Mouse (Mus musculus) frontal cortex, postnatal 25 days (tissue): ENCODE measurements around the gene Pdrg1.

Experiments used
- DNase-seq, 2 experiments: peaks; one replicate each; pipeline ENCODE4 v3.0.0; 2022; ENCODE audit warnings: low spot score in 2 of 2

The Pdrg1 gene

GRCm38 (mm10) chr2:153014758-153015593, at the start of gene Pdrg1:
Gene Pdrg1, minus strand, starts transcription at chr2:153015427.
- DNase-seq, result peak; percentile 93 to 95

- no peak for DNase-seq
Observed at GRCm38 (mm10) chr2:153064190-153064970, 49.2 kb upstream of the Pdrg1 start.

DNA sequence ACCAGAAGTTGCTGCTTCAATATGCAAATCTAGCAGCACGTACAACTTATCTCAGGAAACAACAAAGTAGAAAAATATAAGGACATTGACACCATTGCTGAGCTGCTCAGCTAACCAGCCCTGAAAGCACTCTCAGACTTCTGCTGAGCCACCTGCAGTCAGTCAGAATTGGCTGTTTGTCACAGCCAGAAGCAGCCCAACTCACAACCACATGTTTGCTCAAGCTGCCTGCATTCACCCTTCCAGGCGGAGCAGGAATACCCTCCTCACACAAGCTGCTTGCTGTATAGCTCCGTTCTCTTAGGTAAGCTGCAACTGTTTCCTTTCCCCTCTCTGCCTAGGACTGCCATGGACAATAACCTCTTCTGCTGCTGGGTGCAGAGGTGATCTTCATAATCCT, 48.2 kb upstream of the Pdrg1 start:
- no peak for DNase-seq

GRCm38 (mm10) chr2:153060216-153060615, 45.0 kb upstream of the Pdrg1 start:
- DNase-seq, result no peak

DNA sequence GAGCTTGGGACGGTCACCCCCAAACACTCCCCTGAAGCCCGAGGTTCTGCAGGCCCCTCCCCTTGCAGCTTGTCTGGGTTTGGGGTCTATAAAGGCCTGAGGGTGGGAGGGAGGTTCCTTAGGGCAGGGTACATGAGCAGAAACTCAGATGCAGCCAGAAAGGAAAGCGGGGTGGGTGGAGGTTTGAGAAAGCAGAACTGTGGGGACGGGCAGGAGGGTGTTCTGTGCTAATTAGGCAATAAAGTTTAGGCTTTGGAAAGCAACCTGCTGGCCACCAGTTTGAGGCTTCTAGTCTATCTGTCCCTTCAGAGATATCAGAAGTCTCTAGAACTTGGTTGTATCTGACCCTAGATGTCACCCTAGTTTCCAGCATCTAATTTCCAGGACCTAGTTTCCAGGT, 43.1 kb upstream of the Pdrg1 start:
- no peak for DNase-seq

DNA sequence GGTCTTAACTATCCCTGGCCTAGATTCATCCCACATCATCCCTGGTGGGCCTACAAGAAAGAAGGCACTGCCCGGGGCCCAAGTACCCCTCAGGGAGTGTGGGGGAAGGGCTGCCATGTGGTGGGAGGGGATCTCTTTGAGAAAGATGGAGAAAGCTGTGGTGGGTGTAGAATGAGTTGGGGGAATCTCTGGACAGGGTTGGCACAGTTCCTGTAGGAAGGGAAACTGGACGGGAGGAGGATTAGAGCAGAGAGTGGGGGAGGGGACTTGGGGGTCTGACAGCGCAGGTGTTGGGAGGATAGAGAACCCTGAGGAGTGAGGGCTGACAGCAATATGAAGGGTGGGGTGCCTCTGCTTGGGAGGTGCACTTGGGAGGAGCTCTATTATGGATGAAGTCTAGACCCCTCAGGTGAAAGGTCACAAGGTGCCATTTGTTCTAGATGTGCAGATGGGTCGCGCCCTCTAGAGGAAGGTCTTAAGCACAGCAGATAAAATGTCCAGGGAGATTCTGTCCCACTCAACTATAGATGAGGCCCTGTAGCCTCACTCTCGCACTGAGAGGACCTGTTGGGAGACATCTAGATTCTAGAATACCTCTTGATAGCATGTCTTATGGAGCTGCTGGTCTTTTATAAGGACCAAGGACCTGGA, 40.2 kb upstream of the Pdrg1 start:
- no peak for DNase-seq

- no peak for DNase-seq
Observed at GRCm38 (mm10) chr2:153053896-153054295, 38.7 kb upstream of the Pdrg1 start.

- no peak for DNase-seq
Observed at GRCm38 (mm10) chr2:153052700-153053351, 37.6 kb upstream of the Pdrg1 start.

DNA sequence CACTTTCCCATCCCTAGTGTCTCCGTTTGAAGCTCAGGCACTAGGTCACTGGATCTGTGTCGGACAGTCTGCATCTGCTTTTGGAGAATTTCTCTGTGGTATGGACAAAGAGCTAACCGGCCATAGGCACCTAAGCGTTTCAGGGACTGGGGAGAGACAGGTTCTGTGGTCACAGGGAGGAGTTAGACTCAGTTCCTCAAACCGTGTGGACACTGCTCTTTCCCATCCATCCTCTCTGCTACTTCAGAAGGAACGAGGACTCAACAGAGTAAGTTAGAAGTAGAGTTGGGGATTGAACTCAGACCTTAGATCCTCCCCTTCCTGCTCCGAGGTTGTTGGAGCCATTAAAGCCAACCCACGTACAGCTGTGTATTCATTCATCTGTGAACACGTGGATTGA, 36.3 kb upstream of the Pdrg1 start:
- no peak for DNase-seq

DNA sequence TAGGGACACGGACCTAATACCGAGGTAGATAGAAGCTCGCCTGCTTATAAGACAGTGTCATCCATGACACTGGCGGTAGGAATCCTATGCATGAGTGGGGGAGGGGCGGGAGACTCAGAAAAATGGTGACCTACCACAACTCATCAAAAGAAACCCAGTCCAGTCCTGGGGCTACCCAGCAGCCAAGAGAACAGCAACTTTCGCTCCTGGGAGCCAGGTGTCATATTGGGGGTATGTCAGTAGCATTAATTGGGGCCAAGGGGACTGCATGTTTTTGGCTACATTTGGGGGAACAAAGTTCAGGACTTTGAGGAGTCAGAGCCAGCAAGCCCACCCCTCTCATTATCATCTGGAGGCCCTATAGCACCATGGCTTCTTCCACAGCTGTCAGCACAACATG, 35.9 kb upstream of the Pdrg1 start:
- DNase-seq, result no peak

GRCm38 (mm10) chr2:153049997-153050358, 34.8 kb upstream of the Pdrg1 start:
- DNase-seq, result no peak

DNA sequence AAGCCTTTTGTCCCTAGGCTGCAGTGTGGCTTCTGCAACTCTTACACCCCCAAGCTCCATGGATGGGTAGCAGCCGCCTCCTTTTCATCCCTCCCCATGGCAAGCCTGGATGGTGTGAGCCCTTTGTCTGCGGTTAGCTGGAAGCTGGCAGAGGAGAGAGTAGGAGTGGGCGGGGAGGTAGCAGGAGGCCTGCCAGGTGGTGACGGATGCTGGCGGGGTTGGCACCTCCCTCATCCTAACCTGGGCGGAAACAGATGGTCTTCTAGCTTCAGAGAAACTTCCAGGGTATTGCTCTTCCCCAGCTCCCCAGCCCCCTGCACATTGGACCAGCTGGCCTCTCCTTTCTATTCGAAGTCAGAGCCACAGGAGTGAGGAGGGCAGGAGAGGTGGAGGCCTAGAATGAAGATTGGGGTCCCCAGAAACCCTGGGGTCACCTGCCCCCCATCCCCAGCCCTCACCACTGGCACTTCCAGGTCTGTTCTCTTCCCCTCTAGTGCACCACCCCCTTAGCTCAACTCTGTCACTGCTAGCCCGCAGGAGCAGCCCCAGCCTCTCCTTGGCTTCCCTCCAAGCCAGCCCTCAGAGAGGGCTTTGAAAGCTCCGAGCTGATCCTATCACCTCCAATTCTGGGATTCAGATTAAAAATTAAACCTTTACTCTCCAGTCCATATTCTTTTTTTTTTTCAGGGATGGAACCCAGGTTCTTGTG, 34.2 kb upstream of the Pdrg1 start:
- DNase-seq, result peak in 1 of 2 experiments; percentile 34

GRCm38 (mm10) chr2:153047828-153048465, 32.7 kb upstream of the Pdrg1 start:
- DNase-seq, result peak; percentile 47 to 57

- peak; percentile 25 to 42 for DNase-seq
Observed at GRCm38 (mm10) chr2:153045884-153046299, 30.7 kb upstream of the Pdrg1 start.

DNA sequence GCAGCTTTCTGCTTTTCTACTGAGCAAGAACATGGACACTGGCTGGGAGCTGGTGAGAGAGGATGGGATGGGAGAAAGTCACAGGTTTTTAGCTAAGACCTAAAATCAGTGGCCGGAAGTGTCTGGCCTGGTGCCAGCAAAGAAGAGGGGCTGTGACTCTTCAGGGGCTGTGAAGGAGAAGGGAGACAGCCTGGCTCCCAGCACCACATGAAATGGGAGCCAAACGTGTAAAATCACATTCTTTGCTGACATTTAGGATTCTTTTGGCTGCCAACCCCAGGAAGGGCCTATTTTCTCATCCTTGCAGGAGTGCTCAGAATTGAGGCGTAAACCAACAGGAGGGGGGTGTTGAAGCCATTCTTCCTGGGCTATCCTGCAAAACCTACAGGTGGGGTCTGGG, 28.7 kb upstream of the Pdrg1 start:
- DNase-seq, result no peak

GRCm38 (mm10) chr2:153036690-153037089, 21.5 kb upstream of the Pdrg1 start:
- no peak for DNase-seq

DNA sequence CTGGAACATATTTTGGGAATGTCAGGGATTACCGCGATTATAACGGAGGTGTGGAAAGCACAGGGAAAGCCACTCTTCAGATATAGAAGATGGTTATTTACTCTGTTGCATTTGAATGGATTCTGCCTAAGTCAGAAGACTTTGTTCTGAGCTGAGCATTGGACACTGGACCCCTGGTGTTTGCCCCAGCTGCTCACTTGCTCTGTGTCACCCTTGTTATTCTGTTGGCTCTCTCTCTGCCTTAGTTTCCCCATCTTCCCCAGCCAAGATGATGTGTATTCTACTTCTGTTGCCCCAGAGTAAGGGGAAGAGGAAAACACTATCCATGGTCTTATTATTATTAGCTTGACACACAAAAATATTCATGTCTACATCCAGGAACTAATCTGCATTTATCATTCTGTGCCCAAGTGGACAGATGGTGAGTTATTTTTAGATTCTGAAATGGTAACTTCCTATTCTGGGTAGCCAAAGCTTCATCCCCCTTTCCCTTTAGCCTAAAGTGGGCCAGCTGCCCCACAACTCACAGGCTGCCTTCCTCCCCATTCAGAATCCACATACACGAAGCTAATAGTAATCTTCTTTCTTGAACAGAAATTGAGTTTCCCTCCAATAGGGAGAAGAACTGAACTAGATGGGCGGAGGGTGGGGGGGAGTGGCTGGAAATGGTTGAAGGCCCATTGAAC, 18.5 kb upstream of the Pdrg1 start:
- no peak for DNase-seq

DNA sequence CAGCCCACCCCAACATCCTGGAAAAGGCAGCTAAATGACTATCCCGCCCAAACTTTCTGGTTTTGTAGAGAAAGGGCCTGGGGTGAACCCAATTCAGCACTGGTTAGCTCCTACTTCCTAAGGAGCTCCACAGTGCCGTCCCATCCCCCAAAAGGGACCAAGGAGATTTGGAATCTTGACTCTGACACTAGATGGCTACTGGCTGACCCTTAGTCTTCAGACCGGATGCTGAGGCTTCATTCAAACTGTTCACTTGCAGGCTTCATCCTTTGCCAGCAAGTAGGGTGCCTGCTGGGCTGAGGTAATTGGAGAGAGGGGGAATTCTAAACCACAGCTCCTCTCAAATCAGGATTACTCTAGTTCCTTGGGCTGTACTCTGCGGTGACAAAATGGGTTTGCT, 17.7 kb upstream of the Pdrg1 start:
- DNase-seq, result no peak

GRCm38 (mm10) chr2:153032083-153032842, 17.0 kb upstream of the Pdrg1 start:
- peak; percentile 40 to 44 for DNase-seq
